Mouse (Mus musculus) right cerebral cortex, adult 18-20 months (tissue): Measurements from ENCODE around the gene Jmjd6.

Source experiments
- DNase-seq: peaks from one replicate; pipeline ENCODE4 v3.0.0; 2022; ENCODE audit warnings: mixed read lengths

The Jmjd6 gene

GRCm38 (mm10) chr11:116823255-116823654, 20.0 kb downstream of the Jmjd6 start:
- no peak for DNase-seq

GRCm38 (mm10) chr11:116822626-116823025, 20.6 kb downstream of the Jmjd6 start:
- DNase-seq, result peak; percentile 61

- DNase-seq, result no peak
Observed at GRCm38 (mm10) chr11:116822215-116822614, 21.0 kb downstream of the Jmjd6 start.

- no peak for DNase-seq
Observed at GRCm38 (mm10) chr11:116821057-116821940, 21.9 kb downstream of the Jmjd6 start.

- no peak for DNase-seq
Observed at GRCm38 (mm10) chr11:116819932-116820593, 23.2 kb downstream of the Jmjd6 start.

GRCm38 (mm10) chr11:116818722-116819121, 24.5 kb downstream of the Jmjd6 start:
- no peak for DNase-seq

GRCm38 (mm10) chr11:116817567-116817966, 25.7 kb downstream of the Jmjd6 start:
- no peak for DNase-seq

- DNase-seq, result no peak
Observed at GRCm38 (mm10) chr11:116816769-116817168, 26.5 kb downstream of the Jmjd6 start.

- DNase-seq, result no peak
Observed at GRCm38 (mm10) chr11:116814884-116815415, 28.3 kb downstream of the Jmjd6 start.

- DNase-seq, result no peak
Observed at GRCm38 (mm10) chr11:116814076-116814883, 29.0 kb downstream of the Jmjd6 start.

- DNase-seq, result no peak
Observed at GRCm38 (mm10) chr11:116813610-116814009, 29.6 kb downstream of the Jmjd6 start.

- DNase-seq, result no peak
Observed at GRCm38 (mm10) chr11:116812793-116813529, 30.3 kb downstream of the Jmjd6 start.

- DNase-seq, result peak; percentile 89
Observed at GRCm38 (mm10) chr11:116810983-116811901, 32.0 kb downstream of the Jmjd6 start.

GRCm38 (mm10) chr11:116810528-116810927, 32.7 kb downstream of the Jmjd6 start:
- DNase-seq, result no peak

- no peak for DNase-seq
Observed at GRCm38 (mm10) chr11:116809520-116809919, 33.7 kb downstream of the Jmjd6 start.

- no peak for DNase-seq
Observed at GRCm38 (mm10) chr11:116808811-116809395, 34.3 kb downstream of the Jmjd6 start.

GRCm38 (mm10) chr11:116807938-116808606, 35.2 kb downstream of the Jmjd6 start:
- DNase-seq, result peak; percentile 79

GRCm38 (mm10) chr11:116807526-116807925, 35.7 kb downstream of the Jmjd6 start:
- no peak for DNase-seq

GRCm38 (mm10) chr11:116807116-116807515, 36.1 kb downstream of the Jmjd6 start:
- no peak for DNase-seq
